Mouse (Mus musculus) midbrain, postnatal 0 days (tissue): ENCODE results near the gene Matn3. TPM values are rescaled to one million over a fixed set of nuclear protein-coding genes. Genes with fewer than 3 reads are reported as not detected.

ENCODE experiments used
- ATAC-seq: fragments of 200-750 bp; cut with Nextera tagmentation; 2 replicates; pipeline ENCODE4 v1.8.0; 2017; ENCODE audit warnings: moderate number of reproducible peaks, mild to moderate bottlenecking, moderate TSS enrichment, moderate library complexity; ENCODE audit not compliant: low FRiP score
- DNase-seq: peaks from one replicate; pipeline ENCODE4 v3.0.0-alpha.2; 2015; ENCODE audit warnings: low spot score
- H3K27ac ChIP-seq: fragments of 300-500 bp; sonication (generic); 2 replicates; pipeline ENCODE4 v1.5.1; 2014; ENCODE audit warnings: low read depth, mild to moderate bottlenecking, low read length, mixed read lengths
- H3K27me3 ChIP-seq: fragments of 300-500 bp; sonication (generic); 2 replicates; pipeline ENCODE4 v1.6.1; 2014; ENCODE audit warnings: low read length, control low read depth, mixed read lengths; ENCODE audit not compliant: insufficient read depth
- H3K36me3 ChIP-seq: fragments of 300-500 bp; sonication (generic); 2 replicates; pipeline ENCODE4 v1.6.1; 2014; ENCODE audit warnings: low read length, control low read depth, mixed read lengths; ENCODE audit not compliant: insufficient read depth
- H3K4me1 ChIP-seq: fragments of 300-500 bp; sonication (generic); 2 replicates; pipeline ENCODE4 v1.6.1; 2014; ENCODE audit warnings: mild to moderate bottlenecking, control low read depth, antibody characterized with exemption, low read length, mixed read lengths; ENCODE audit not compliant: insufficient read depth
- H3K4me2 ChIP-seq: fragments of 300-500 bp; sonication (generic); 2 replicates; pipeline ENCODE4 v1.6.1; 2014; ENCODE audit warnings: low read depth, mild to moderate bottlenecking, low read length, mixed read lengths; ENCODE audit not compliant: poor library complexity, severe bottlenecking
- H3K4me3 ChIP-seq: fragments of 300-500 bp; sonication (generic); 2 replicates; pipeline ENCODE4 v1.5.1; 2014; ENCODE audit warnings: low read depth, mild to moderate bottlenecking, low read length, moderate library complexity
- H3K9ac ChIP-seq: fragments of 300-500 bp; sonication (generic); replicated peaks from 2 replicates; pipeline ENCODE4 v1.6.1; 2014; ENCODE audit warnings: mild to moderate bottlenecking, low read length, moderate library complexity, mixed read lengths; ENCODE audit not compliant: poor library complexity, severe bottlenecking
- H3K9me3 ChIP-seq: fragments of 300-500 bp; sonication (generic); 2 replicates; pipeline ENCODE4 v1.6.1; 2016; ENCODE audit warnings: low read length, control low read depth
- CTCF ChIP-seq: IDR thresholded peaks from 2 replicates; pipeline ENCODE4 v1.5.1; 2016; ENCODE audit warnings: antibody characterized with exemption, mild to moderate bottlenecking
- WGBS: fragments of 180-500 bp; shearing (Covaris S2); extraction: QIAGEN DNeasy Blood & Tissue Kit; methylation state at CpG from one replicate; pipeline ENCODE4 v1.1.7; 2014; 5-methylcytosine and 5-hydroxymethylcytosine counted together
- polyA plus RNA-seq: library from polyadenylated mRNA; unstranded; fragments of >200 nt; fragmentation: Nextera tagmentation; extraction: Ambion mirVana; gene quantifications from 2 replicates; pipeline ENCODE4 v1.2.1, GENCODE M21; 2015
- total RNA-seq: library from RNA; depleted of rRNA; stranded (reverse); fragments of >200 nt; gene quantifications from 2 replicates; pipeline ENCODE4 v1.2.3, GENCODE M21; 2014

Gene Matn3
- total and polyA plus RNA-seq, 2 experiments from 2014 or later: 0.11 to 0.33 TPM

- Histone ChIP-seq H3K36me3 (no peaks in the 10 kb centered on the region), H3K27me3 (no peaks in the 10 kb centered on the region), H3K27ac (no peak overlapping the region), H3K9me3 (no peaks in the 10 kb centered on the region), H3K4me3 (no peak overlapping the region), H3K9ac (no peak overlapping the region), H3K4me1 (peaks cover 8% of the 10 kb centered on the region; the same call in 1 of the 2 replicates), H3K4me2 (no peak overlapping the region)
- ATAC-seq (no peak), DNase-seq (no peak)
- WGBS: 35% methylated on average over 3 of the region's 3 CpGs
- TF ChIP-seq CTCF: no peak
These were observed 45.2 kb upstream of the Matn3 start for GRCm38 (mm10) chr12:8902479-8902878.

GRCm38 (mm10) chr12:8912860-8913685 is 34.7 kb upstream of the Matn3 start:
- Histone ChIP-seq H3K36me3 (no peaks in the 10 kb centered on the region), H3K4me3 (no peak overlapping the region), H3K9me3 (no peaks in the 10 kb centered on the region), H3K27ac (peak overlapping the region; percentile 32; the same call in 1 of the 2 replicates), H3K4me1 (no peaks in the 10 kb centered on the region), H3K4me2 (no peak overlapping the region), H3K27me3 (no peaks in the 10 kb centered on the region), H3K9ac (no peak overlapping the region)
- DNase-seq: peak; percentile 51
- ATAC-seq: peak; percentile 75
- no peak for TF ChIP-seq CTCF
- 13% methylated on average over 16 of the region's 16 CpGs for WGBS

DNA sequence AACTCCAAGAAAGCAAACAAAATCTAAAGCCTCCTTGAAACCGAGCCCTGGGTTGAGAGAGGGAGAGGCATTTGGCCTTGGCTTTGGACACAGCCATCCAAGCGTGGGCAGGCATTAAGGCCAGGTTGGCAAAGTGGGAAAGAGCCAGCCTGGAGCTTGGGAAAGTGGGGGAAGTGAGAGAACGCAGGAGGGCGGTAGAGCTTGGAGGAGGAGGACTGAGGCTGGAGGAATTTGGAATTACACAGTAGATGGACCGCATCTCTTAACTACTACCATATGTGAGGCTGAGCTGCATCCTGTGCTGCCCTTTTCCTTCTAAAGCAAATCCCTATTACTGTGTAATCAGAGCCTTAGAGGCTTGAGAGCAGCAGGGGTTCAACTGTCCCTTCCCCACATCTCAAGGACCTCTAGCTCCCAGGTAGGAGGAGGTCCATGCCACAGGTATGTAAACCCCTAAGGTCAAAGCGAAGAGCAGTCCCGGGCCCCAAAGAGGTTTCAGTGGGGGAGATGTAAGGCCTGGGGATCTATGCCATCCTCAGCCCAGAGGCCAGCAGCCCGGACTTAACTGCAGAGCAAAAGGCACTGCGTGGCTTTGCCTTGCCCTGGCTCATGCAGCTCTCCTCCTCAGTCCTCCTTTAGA is 33.9 kb upstream of the Matn3 start:
- no peak for DNase-seq
- WGBS: 62% methylated on average over 9 of the region's 9 CpGs
- no peaks in the 10 kb centered on the region for H3K9me3 ChIP-seq
- no peaks in the 10 kb centered on the region for H3K36me3 ChIP-seq
- H3K27ac ChIP-seq: no peak overlapping the region
- H3K4me2 ChIP-seq: no peak overlapping the region
- no peak for ATAC-seq
- no peak overlapping the region for H3K4me3 ChIP-seq
- no peak overlapping the region for H3K9ac ChIP-seq
- no peaks in the 10 kb centered on the region for H3K27me3 ChIP-seq
- no peaks in the 10 kb centered on the region for H3K4me1 ChIP-seq
- TF ChIP-seq CTCF: no peak

GRCm38 (mm10) chr12:8916378-8916777 is 31.4 kb upstream of the Matn3 start:
- H3K27ac ChIP-seq: 0 out of 2 replicates have a peak overlapping the region, but pooled peaks have one; percentile 32
- ATAC-seq (peak; percentile 42; the same call in 1 of the 2 replicates), DNase-seq (peak; percentile 74)
- H3K36me3 ChIP-seq: no peaks in the 10 kb centered on the region
- H3K4me2 ChIP-seq: no peak overlapping the region
- WGBS: 44% methylated on average over 5 of the region's 5 CpGs
- TF ChIP-seq CTCF: no peak
- no peaks in the 10 kb centered on the region for H3K9me3 ChIP-seq
- no peaks in the 10 kb centered on the region for H3K4me1 ChIP-seq
- H3K9ac ChIP-seq: no peak overlapping the region
- no peak overlapping the region for H3K4me3 ChIP-seq
- no peaks in the 10 kb centered on the region for H3K27me3 ChIP-seq

- ATAC-seq (no peak), DNase-seq (no peak)
- H3K27ac ChIP-seq: no peak overlapping the region
- no peak overlapping the region for H3K4me2 ChIP-seq
- no peak overlapping the region for H3K4me3 ChIP-seq
- no peaks in the 10 kb centered on the region for H3K27me3 ChIP-seq
- WGBS: 91% methylated on average over 3 of the region's 3 CpGs
- H3K9ac ChIP-seq: no peak overlapping the region
- no peak for TF ChIP-seq CTCF
- peaks cover 8% of the 10 kb centered on the region for H3K4me1 ChIP-seq
- H3K9me3 ChIP-seq: no peaks in the 10 kb centered on the region
- H3K36me3 ChIP-seq: no peaks in the 10 kb centered on the region
These were observed 28.5 kb upstream of the Matn3 start for GRCm38 (mm10) chr12:8919231-8919630.

DNA sequence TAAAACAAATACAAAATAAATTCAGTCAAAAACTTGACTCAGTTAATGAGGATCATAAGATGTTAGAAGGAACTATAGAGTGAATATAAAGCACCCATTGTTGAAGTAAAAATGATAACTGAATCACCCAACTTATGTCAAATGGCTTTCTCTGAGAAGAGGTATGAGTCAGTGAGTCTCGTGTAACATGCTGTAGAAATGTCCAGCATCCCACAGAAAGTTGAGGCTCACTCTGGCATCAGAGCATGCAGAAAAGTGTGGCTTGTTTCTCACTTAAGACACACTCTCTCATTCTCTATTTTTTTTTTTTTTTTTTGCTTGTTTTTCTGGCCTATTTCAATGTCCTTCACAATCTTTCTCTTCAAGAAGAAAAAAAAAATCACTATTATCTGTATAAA is 26.7 kb upstream of the Matn3 start:
- TF ChIP-seq CTCF: no peak
- Histone ChIP-seq H3K27me3 (no peaks in the 10 kb centered on the region), H3K9ac (peak overlapping the region; percentile 84), H3K4me2 (peak overlapping the region; percentile 52), H3K4me1 (peaks cover 8% of the 10 kb centered on the region), H3K9me3 (no peaks in the 10 kb centered on the region), H3K36me3 (no peaks in the 10 kb centered on the region), H3K27ac (peak overlapping the region; percentile 92), H3K4me3 (peak overlapping the region; percentile 92)
- DNase-seq: no peak
- no peak for ATAC-seq
- WGBS: 16% methylated on average over 1 of the region's 1 CpGs
